ENCODE assay signal across 23 mouse cellular contexts in genomic region chr1:150033729-150034128, GRCm38 (mm10).
DNase-seq lines count a peak whose midpoint lies in the region; ATAC-seq and TF ChIP-seq lines count a peak whose summit lies in the region.
"Had no signal": no experiment of that assay in that cellular context is flagged by ENCODE, and none has a peak within 500 bp of the region (broad histone marks: within the 10 kb centered on the region; RNA-seq: fewer than 3 reads in every experiment).

No protein-coding gene starts in this region.

- DNase-seq in MEL (ENCODE audit: low read depth, low spot score) = peak; percentile 19
- DNase-seq in c-Kit-positive CD71-positive TER-119-positive erythroid progenitor cells, embryonic 14.5 days (ENCODE audit: low spot score) = peak; percentile 9
- peak; percentile 9 for DNase-seq in liver, embryonic 13.5 days
- no peak for DNase-seq in lung, postnatal 4 days
- no peak for DNase-seq in right cerebral cortex, postnatal 36 days (ENCODE audit: low spot score in 2 of 2)
- DNase-seq in retina, postnatal 1 day = no peak
- DNase-seq: adrenal gland, adult 2 months; adrenal gland, postnatal 14 days; B cell, adult 2 months; cerebellum, adult 8-10 months; cerebellum, postnatal 14 days; forebrain, postnatal 0 days; gastrocnemius, adult 2 months; gastrocnemius, postnatal 14 days had no signal

- TF ChIP-seq EP300 in MEL (IDR thresholded peaks at IDR 0.05; ENCODE audit: low read depth in 1 of 2, low read length in 2 of 2) = no peak

- peak; percentile 88 for ATAC-seq in liver, embryonic 13.5 days (ENCODE audit: low read depth)
- peak; percentile 58 for ATAC-seq in liver, embryonic 16.5 days (ENCODE audit: low read depth)
- ATAC-seq: forebrain, embryonic 14.5 days; forebrain, postnatal 0 days had no signal

- H3K79me2 ChIP-seq in MEL (ENCODE audit: control insufficient read depth, insufficient read depth, low read length, poor library complexity) = no peaks in the 10 kb centered on the region

- TF ChIP-seq RAD21 in MEL (IDR thresholded peaks at IDR 0.05; ENCODE audit: low read depth, low read length) = no peak

- TF ChIP-seq CTCF in MEL (IDR thresholded peaks at IDR 0.05 in 2 of 3, conservative IDR thresholded peaks at IDR 0.05 in 1 of 3; ENCODE audit: control insufficient read depth in 1 of 3, insufficient read depth in 1 of 3, low read depth in 2 of 3, low read length in 3 of 3, poor library complexity in 1 of 3, severe bottlenecking in 1 of 3) = no peak

- TF ChIP-seq POLR2A in MEL (IDR thresholded peaks at IDR 0.05; ENCODE audit: control insufficient read depth in 1 of 2, insufficient read depth in 1 of 2, low read depth in 1 of 2, low read length in 2 of 2, poor library complexity in 1 of 2) = no peak

- no peak overlapping the region for H3K9ac ChIP-seq in MEL (ENCODE audit: control insufficient read depth, low read depth, low read length, poor library complexity, severe bottlenecking)
- H3K9ac ChIP-seq in liver, embryonic 13.5 days = no peak overlapping the region
- H3K9ac ChIP-seq in liver, embryonic 16.5 days (ENCODE audit: low read depth, low read length) = no peak overlapping the region
- H3K9ac ChIP-seq: embryonic facial prominence, embryonic 12.5 days; embryonic facial prominence, embryonic 15.5 days; forebrain, postnatal 0 days; hindbrain, embryonic 12.5 days; hindbrain, embryonic 15.5 days had no signal

- H3K4me1 ChIP-seq in MEL (ENCODE audit: control insufficient read depth in 1 of 2, insufficient read depth in 2 of 2, low read length in 2 of 2) = no peaks in the 10 kb centered on the region
- peaks cover 2% of the 10 kb centered on the region; the same call in 1 of the 2 replicates for H3K4me1 ChIP-seq in liver, embryonic 13.5 days (replicated peaks)
- H3K4me1 ChIP-seq in liver, embryonic 16.5 days (ENCODE audit: control insufficient read depth, low read depth, low read length) = no peaks in the 10 kb centered on the region
- H3K4me1 ChIP-seq: embryonic facial prominence, embryonic 12.5 days; embryonic facial prominence, embryonic 15.5 days; hindbrain, embryonic 12.5 days; hindbrain, embryonic 15.5 days had no signal

- WGBS in liver, embryonic 13.5 days (ENCODE audit: insufficient replicate concordance) = 50% methylated on average over 1 of the region's 1 CpGs
- WGBS in liver, embryonic 16.5 days (ENCODE audit: insufficient replicate concordance) = 54% methylated on average over 1 of the region's 1 CpGs

- no peak overlapping the region for H3K27ac ChIP-seq in MEL (ENCODE audit: control insufficient read depth, low read depth, low read length)
- no peak overlapping the region for H3K27ac ChIP-seq in liver, embryonic 13.5 days
- no peak overlapping the region for H3K27ac ChIP-seq in liver, embryonic 16.5 days (ENCODE audit: low read length)
- H3K27ac ChIP-seq: embryonic facial prominence, embryonic 12.5 days; embryonic facial prominence, embryonic 15.5 days; gastrocnemius, adult 2 months; hindbrain, embryonic 12.5 days; hindbrain, embryonic 15.5 days had no signal

- H3K9me3 ChIP-seq in MEL (replicated peaks; ENCODE audit: insufficient read depth, low read length) = no peaks in the 10 kb centered on the region
- no peaks in the 10 kb centered on the region for H3K9me3 ChIP-seq in liver, embryonic 13.5 days (replicated peaks)
- no peaks in the 10 kb centered on the region for H3K9me3 ChIP-seq in liver, embryonic 16.5 days (replicated peaks; ENCODE audit: control insufficient read depth, low read length)
- H3K9me3 ChIP-seq: embryonic facial prominence, embryonic 12.5 days; embryonic facial prominence, embryonic 15.5 days; hindbrain, embryonic 12.5 days; hindbrain, embryonic 15.5 days had no signal

- no peak overlapping the region for H3K4me3 ChIP-seq in MEL (ENCODE audit: control insufficient read depth in 1 of 2, insufficient read depth in 1 of 2, low read depth in 2 of 2, low read length in 2 of 2)
- no peak overlapping the region for H3K4me3 ChIP-seq in liver, embryonic 13.5 days (replicated peaks)
- H3K4me3 ChIP-seq in liver, embryonic 16.5 days (ENCODE audit: low read depth, low read length) = no peak overlapping the region
- H3K4me3 ChIP-seq: embryonic facial prominence, embryonic 12.5 days; embryonic facial prominence, embryonic 15.5 days; gastrocnemius, adult 2 months; hindbrain, embryonic 12.5 days; hindbrain, embryonic 15.5 days had no signal

- H3K36me3 ChIP-seq in MEL (ENCODE audit: control insufficient read depth in 1 of 2, insufficient read depth in 2 of 2, low read length in 2 of 2) = no peaks in the 10 kb centered on the region; a peak in 1 of 4 replicates
- no peaks in the 10 kb centered on the region for H3K36me3 ChIP-seq in liver, embryonic 13.5 days
- H3K36me3 ChIP-seq in liver, embryonic 16.5 days (ENCODE audit: control insufficient read depth, insufficient read depth) = no peaks in the 10 kb centered on the region
- H3K36me3 ChIP-seq: embryonic facial prominence, embryonic 12.5 days; embryonic facial prominence, embryonic 15.5 days; G1E; hindbrain, embryonic 12.5 days; hindbrain, embryonic 15.5 days had no signal

- H3K27me3 ChIP-seq in MEL (ENCODE audit: control insufficient read depth in 1 of 2, insufficient read depth in 2 of 2, low read length in 2 of 2) = no peaks in the 10 kb centered on the region
- no peaks in the 10 kb centered on the region for H3K27me3 ChIP-seq in liver, embryonic 13.5 days
- H3K27me3 ChIP-seq in liver, embryonic 16.5 days (ENCODE audit: control insufficient read depth, insufficient read depth, low read depth, low read length) = no peaks in the 10 kb centered on the region
- H3K27me3 ChIP-seq: CH12.LX; embryonic facial prominence, embryonic 12.5 days; embryonic facial prominence, embryonic 15.5 days; hindbrain, embryonic 12.5 days; hindbrain, embryonic 15.5 days had no signal

- H3K4me2 ChIP-seq in liver, embryonic 13.5 days = no peak overlapping the region
- no peak overlapping the region for H3K4me2 ChIP-seq in liver, embryonic 16.5 days (ENCODE audit: low read depth, low read length)
- H3K4me2 ChIP-seq: embryonic facial prominence, embryonic 12.5 days; embryonic facial prominence, embryonic 15.5 days; heart, embryonic 11.5 days; hindbrain, embryonic 12.5 days; hindbrain, embryonic 15.5 days had no signal

TF ChIP-seq in MEL, 35 proteins besides CTCF, POLR2A, EP300 and RAD21:
- no peak for TF ChIP-seq USF1 (IDR thresholded peaks at IDR 0.05; ENCODE audit: low read depth, low read length)
- TF ChIP-seq GATA1 (IDR thresholded peaks at IDR 0.05; ENCODE audit: low read depth, low read length) = 0 out of 2 replicates have a peak, but pooled peaks have one; percentile 25
- TF ChIP-seq ETS1 (IDR thresholded peaks at IDR 0.05; ENCODE audit: low read depth, low read length) = no peak
- TF ChIP-seq CHD2 (IDR thresholded peaks at IDR 0.05; ENCODE audit: low read length) = no peak
- TF ChIP-seq NELFE (IDR thresholded peaks at IDR 0.05; ENCODE audit: low read depth, low read length) = no peak
- TF ChIP-seq E2F4 (IDR thresholded peaks at IDR 0.05; ENCODE audit: borderline replicate concordance, low read depth, low read length) = no peak
- no peak for TF ChIP-seq BHLHE40 (IDR thresholded peaks at IDR 0.05; ENCODE audit: borderline replicate concordance, low read depth, low read length)
- no peak for TF ChIP-seq TBP (IDR thresholded peaks at IDR 0.05; ENCODE audit: low read depth, low read length)

Comparison
In these comparisons a context has a peak if more than half of its experiments do, and no peak if none do; other contexts are left out.
1. DNase-seq: peak in MEL (single experiment), c-Kit-positive CD71-positive TER-119-positive erythroid progenitor cells, embryonic 14.5 days (single experiment) and liver, embryonic 13.5 days (single experiment); none in lung, postnatal 4 days (0 of 2), right cerebral cortex, postnatal 36 days (0 of 2) and retina, postnatal 1 day (single experiment).